Mouse (Mus musculus): ENCODE results near the gene Tmem128.

Tmem128 gene

DNA sequence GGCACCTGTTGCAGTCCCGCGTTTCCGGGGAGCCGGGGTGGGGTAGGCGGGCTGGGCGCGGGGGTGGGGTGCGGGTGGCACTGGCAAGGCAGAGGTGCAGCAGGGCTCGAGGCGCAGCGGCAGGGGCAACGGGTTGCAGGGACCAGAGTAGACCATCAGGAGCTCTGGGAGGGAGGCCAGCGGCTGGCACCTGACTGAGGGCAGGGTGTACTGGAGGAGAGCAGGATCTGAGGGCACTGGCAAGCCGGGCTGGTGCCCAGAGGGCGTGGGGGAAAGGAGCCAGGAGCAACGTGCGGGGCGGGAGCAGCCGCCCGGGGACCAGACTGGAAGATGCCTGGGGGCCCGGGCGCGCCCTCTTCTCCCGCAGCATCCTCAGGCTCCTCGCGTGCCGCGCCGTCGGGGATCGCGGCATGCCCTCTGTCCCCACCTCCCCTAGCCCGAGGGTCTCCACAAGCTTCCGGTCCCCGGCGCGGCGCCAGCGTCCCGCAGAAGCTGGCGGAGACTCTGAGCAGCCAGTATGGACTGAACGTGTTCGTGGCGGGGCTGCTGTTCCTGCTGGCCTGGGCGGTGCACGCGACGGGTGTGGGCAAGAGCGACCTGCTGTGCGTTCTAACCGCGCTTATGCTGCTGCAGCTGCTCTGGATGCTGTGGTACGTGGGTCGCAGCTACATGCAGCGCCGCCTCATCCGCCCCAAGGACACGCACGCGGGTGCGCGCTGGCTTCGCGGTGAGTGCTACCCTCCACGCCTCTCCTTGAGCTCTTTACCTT, 17.3 kb downstream of the Tmem128 start:
- intact Hi-C loops (cut with DNase I): no loop called here

DNA sequence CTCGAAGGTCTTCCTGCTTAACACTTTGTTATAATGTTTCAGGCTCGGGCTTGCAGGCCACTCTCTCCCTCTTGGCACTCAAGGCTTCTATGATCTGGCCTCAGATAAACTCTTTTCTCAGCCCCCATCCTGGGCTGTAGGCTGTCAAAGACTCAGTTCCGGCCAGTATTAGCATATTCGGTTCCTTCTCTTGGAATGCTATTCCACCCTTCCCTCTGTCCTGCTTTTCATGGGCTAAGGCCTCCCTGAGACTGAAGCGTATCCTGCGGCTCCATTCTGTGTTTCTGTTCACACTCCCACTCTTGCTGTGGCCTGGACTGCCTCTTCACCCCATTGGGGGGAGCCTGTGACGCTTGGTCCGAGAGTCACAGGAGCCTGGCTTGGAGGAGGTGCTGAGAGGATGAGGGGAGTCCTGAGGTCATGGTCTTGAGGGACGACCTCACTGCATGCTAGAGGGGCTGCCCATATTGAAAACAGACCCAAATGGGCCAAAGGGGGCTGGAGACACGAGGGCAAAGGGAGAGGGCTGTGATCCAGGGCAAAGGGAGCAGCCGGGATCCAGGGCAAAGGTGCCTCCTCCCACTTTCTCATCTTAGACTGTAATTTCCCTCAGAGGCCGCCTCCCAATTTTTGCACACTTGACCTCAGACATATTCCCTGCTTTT, 18.1 kb downstream of the Tmem128 start:
- intact Hi-C loops (cut with DNase I): no loop called here

DNA sequence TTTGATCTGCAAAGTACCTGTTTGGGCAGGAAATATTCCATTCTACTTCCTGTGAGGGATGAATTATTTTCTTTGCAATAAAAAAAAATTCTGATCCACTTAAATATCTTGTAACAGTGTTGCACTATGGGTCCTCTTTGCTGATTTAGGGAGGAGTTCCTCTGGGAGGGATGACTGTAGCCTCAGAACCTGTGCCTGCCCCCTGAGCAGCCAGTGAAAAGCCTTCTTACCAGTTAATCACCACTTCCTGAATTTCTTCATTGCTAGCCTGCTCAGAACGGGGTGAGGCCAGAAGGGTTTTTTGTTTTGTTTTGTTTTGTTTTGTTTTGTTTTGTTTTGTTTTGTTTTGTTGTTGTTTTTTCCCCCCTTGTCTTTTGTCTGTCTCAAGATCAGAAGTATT, 20.1 kb downstream of the Tmem128 start:
- intact Hi-C loops (cut with DNase I): no loop called here

DNA sequence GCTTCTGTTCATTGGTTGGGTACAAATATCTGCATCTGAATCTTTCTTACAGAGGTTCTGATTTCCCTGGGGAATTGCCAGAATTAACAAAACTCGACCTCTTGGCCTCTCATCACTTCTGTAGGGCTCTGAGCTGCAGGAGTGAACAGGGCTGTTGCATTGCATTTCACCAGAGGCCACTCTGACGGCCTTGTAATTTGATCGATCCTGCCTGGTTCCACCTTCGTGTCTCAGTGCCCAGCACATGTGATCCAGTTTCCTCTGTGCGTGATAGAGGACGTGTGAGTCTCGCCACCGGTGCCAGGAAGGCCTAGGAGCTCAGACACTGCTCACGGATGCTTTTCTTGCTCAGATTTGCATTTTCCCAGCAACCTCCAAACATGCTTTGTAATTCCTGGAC, 25.7 kb downstream of the Tmem128 start:
- intact Hi-C loops (cut with DNase I): no loop called here

DNA sequence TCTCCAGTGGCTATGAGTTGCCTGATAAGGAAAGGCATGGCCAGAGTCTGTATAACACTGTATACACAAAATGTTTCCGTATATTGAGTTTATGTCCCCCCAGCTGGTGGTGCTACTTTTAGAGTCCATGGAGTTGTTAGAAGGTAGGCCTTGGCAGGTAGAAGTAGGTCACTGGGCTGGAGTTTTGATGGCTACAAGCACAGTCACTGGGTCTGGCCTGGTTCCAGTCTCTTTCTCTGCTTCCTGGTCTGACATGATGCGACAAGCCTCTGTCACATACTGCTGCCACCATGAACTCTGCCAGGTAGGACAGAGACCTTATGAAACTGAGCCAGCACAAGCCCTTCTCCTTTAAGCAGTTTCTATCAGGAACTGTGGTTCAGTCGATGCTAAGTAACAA, 28.5 kb downstream of the Tmem128 start:
- intact Hi-C loops (cut with DNase I): no loop called here

DNA sequence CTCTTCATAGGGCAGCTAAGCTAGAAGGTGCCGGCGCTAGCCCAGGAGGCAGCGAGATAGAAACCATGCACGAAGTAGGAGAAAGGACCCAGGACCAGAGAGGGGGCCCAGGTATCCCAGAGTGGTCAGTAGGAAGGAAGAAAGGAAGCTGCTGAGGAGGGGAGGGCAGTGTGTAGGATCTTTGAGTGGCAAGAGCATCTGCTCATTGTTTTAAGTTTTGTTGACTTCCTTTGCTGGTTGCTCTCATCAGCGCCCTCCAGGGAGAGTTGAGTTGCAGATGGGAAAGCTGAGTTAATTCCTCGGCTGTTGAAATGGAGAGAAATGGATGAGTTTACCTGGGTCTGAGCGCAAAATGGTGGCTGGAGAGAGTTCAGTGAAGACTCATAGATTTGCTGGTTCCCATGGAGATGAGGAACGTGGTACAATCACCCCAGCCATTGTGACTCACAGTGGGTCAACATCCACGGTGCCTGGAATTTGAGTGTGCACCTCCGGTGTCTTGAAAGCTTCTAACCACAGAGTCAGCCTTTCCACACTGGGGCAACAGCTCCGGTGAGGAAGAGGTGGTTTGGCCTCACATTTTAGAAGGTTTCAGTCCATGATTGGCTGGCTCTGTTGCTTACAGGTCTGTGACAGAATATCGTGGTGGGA, 41.9 kb downstream of the Tmem128 start:
- intact Hi-C loops (cut with DNase I): no loop called here

DNA sequence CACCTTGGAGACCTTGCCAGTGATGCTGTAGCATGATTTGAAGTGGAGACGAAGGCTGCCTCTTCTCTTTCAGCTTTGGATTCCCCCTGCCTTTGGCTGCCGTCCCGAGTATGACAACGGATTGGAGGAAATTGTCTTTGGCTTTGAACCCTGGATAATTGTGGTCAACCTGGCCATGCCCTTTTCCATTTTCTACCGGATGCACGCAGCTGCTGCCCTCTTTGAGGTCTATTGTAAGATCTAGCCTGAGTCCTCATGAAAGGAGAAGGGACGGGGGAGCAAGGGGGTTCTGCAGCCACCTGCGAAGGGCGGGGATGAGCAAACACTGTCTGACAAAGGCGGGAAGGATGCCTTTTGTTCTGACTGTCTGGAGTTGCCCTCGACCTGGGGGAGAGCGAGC, 42.7 kb downstream of the Tmem128 start:
- intact Hi-C loops (cut with DNase I): no loop called here

DNA sequence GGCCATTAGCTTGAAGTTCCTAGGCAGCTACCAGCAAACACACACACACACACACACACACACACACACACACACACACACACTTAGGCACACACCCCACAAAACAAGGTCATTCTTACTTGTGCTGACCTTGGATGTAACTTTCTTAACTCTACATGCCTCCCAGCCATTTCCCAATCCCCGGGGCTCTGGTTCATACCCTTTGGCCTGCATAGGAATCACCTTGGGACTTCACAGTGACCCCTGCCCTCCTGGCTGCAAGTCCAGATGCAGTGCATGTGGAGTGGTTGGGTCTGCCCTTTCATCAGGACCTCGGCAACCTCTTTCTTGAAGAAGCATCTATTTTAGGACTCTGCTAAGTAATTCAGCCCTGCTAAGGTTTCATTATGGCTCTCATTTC, 45.3 kb downstream of the Tmem128 start:
- intact Hi-C loops (cut with DNase I): loop anchor here (5.0 kb wide), 1 partner anchor 327 kb away; no protein-coding TSS in a partner anchor

DNA sequence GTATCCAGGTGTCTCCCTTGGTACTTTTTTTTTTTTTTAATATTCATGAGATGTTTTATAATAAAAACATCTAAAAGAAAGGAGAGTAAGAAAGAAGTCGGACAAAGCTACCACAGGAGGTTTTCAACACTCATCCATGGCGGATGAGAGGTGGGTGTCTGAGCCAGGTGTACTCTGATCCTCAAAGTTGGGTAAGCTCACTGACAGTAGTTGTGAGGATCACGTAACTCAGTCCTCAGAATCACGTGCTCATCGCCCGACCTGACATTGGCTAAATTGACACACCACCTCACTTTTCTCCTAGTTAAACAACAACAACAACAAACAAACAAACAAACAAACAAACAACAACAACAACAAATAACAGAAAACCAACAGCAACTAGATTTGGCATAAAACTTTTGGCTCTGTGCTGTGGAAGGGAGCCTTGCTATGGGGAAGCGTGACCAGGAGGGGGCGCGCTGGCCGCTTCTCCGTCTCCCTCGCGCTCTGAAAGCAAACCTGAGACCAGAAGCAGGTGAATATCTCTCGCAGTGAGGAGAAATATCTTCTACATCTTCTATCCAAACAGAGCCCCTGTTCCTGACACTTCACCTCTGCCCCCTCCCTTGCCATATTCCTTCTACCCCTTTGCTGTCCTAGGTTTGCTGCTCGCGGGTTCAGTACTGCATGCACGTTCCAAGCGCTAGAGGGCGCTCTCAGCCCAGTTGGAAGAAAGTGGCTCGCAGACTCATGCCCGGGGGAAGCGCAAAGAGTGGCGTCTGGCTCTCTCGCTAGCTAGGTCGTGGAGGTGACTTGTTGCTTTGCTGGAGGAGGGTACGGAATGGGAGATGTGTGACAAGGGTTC, 47.5 kb downstream of the Tmem128 start:
- intact Hi-C loops (cut with DNase I): loop anchor here (1.0 to 5.0 kb wide), 3 partner anchors 162 to 325 kb away; no protein-coding TSS in a partner anchor

DNA sequence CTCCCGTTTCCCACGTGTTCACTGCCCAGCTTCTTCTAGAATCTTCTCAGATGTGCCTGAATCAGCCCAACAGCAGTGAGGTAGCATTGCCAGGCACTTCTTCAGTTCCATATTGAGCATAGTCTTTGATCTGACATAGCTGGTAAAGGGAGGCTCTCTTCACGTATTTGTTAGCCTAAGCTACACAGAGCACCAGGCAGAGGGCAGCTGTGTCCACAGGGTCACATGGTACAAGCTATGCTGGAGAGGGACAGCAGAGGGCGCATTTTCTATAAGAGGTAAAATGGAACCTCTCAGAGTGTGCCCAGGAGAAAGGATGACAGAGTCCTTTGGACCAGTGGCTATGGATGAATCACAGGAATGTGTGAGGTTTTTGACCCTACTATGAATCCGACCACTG, 48.9 kb downstream of the Tmem128 start:
- intact Hi-C loops (cut with DNase I): loop anchor here (2.0 to 5.0 kb wide), 2 partner anchors 204 to 323 kb away; no protein-coding TSS in a partner anchor

DNA sequence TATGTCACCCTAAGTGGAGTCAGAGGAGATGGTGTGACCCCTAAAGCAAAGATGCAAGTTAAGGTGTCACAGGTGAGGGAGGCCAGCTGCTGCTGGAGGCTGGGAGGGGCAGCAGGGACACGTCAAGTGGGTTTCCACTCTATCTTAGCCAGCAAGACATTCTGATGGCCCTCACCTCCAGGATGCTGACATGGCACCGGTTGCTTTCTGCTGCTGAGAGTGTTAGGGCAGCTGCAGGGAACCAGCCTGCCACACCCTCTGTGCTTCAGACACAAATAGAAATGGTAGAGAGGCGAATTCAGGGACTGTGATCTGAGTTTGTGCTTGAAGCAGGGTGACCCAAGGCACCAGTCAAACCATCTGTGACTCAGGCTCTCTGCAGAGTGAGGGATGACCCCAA, 49.8 kb downstream of the Tmem128 start:
- intact Hi-C loops (cut with DNase I): loop anchor here (2.0 to 5.0 kb wide), 2 partner anchors 203 to 323 kb away; no protein-coding TSS in a partner anchor
